Mouse (Mus musculus): Measurements from ENCODE around the gene Mast4. TPM values are rescaled to one million over a fixed set of nuclear protein-coding genes. Genes with fewer than 3 reads are reported as not detected.
A peak's percentile ranks its signal among the peaks of the same experiment; 100 is the strongest.

Mast4 gene
- total and polyA plus RNA-seq, 3 experiments, result 2.7 to 7.0 TPM; not detected in 1

- Histone ChIP-seq H3K27me3 (ENCODE audit: control insufficient read depth in 1 of 2, insufficient read depth in 2 of 2, low read length in 2 of 2) (no peaks in the 10 kb centered on the region), H3K9me3 (replicated peaks; ENCODE audit: insufficient read depth, low read length) (no peaks in the 10 kb centered on the region), H3K4me1 (ENCODE audit: control insufficient read depth in 1 of 2, insufficient read depth in 2 of 2, low read length in 2 of 2) (peaks cover 7 to 24% of the 10 kb centered on the region in 2 experiments), H3K9ac (ENCODE audit: control insufficient read depth, low read depth, low read length, poor library complexity, severe bottlenecking) (no peak overlapping the region), H3K4me3 (ENCODE audit: control insufficient read depth in 1 of 2, insufficient read depth in 1 of 2, low read depth in 2 of 2, low read length in 2 of 2) (no peak overlapping the region), H3K36me3 (ENCODE audit: control insufficient read depth in 1 of 2, insufficient read depth in 2 of 2, low read length in 2 of 2) (peaks cover 0 to 21% of the 10 kb centered on the region in 2 experiments; a peak in 2 of 4 replicates), H3K79me2 (ENCODE audit: control insufficient read depth, insufficient read depth, low read length, poor library complexity) (no peaks in the 10 kb centered on the region), H3K27ac (ENCODE audit: control insufficient read depth, low read depth, low read length) (no peak overlapping the region)
- TF ChIP-seq ZNF384 (IDR thresholded peaks at IDR 0.05; ENCODE audit: low read depth, low read length) (no peak), MYC (IDR thresholded peaks at IDR 0.05; ENCODE audit: low read depth, low read length) (no peak), MXI1 (IDR thresholded peaks at IDR 0.05; ENCODE audit: low read depth, low read length) (no peak), CHD2 (IDR thresholded peaks at IDR 0.05; ENCODE audit: low read length) (no peak), TCF12 (IDR thresholded peaks at IDR 0.05; ENCODE audit: low read depth, low read length) (no peak), POLR2A (IDR thresholded peaks at IDR 0.05; ENCODE audit: control insufficient read depth in 1 of 2, insufficient read depth in 1 of 2, low read depth in 1 of 2, low read length in 2 of 2, poor library complexity in 1 of 2) (no peak), SMC3 (IDR thresholded peaks at IDR 0.05; ENCODE audit: low read depth, low read length) (no peak), SIN3A (IDR thresholded peaks at IDR 0.05; ENCODE audit: low read length) (no peak), CHD1 (IDR thresholded peaks at IDR 0.05; ENCODE audit: low read depth, low read length) (no peak), ZKSCAN1 (IDR thresholded peaks at IDR 0.05; ENCODE audit: low read depth, low read length) (no peak), UBTF (IDR thresholded peaks at IDR 0.05; ENCODE audit: borderline replicate concordance, insufficient read depth, low read depth, low read length) (no peak), ZC3H11A (IDR thresholded peaks at IDR 0.05; ENCODE audit: low read depth, low read length) (no peak), MAZ (IDR thresholded peaks at IDR 0.05; ENCODE audit: low read depth, low read length) (no peak), HCFC1 (IDR thresholded peaks at IDR 0.05; ENCODE audit: low read depth, low read length) (no peak), GABPA (IDR thresholded peaks at IDR 0.05; ENCODE audit: low read depth, low read length) (no peak), RCOR1 (IDR thresholded peaks at IDR 0.05; ENCODE audit: low read depth, low read length) (no peak)
- no peak for DNase-seq (ENCODE audit: low read depth, low spot score)
These were observed 646.2 kb downstream of the Mast4 start for GRCm38 (mm10) chr13:102688121-102688520.

- H3K27ac ChIP-seq (ENCODE audit: control insufficient read depth, low read depth, low read length), result no peak overlapping the region
- no peaks in the 10 kb centered on the region for H3K9me3 ChIP-seq (replicated peaks; ENCODE audit: insufficient read depth, low read length)
- H3K4me3 ChIP-seq (ENCODE audit: control insufficient read depth in 1 of 2, insufficient read depth in 1 of 2, low read depth in 2 of 2, low read length in 2 of 2), result no peak overlapping the region
- TF ChIP-seq ZKSCAN1 (IDR thresholded peaks at IDR 0.05; ENCODE audit: low read depth, low read length) (no peak), CHD1 (IDR thresholded peaks at IDR 0.05; ENCODE audit: low read depth, low read length) (no peak), TBP (IDR thresholded peaks at IDR 0.05; ENCODE audit: low read depth, low read length) (no peak), E2F4 (IDR thresholded peaks at IDR 0.05; ENCODE audit: borderline replicate concordance, low read depth, low read length) (no peak), SMC3 (IDR thresholded peaks at IDR 0.05; ENCODE audit: low read depth, low read length) (peak; percentile 26; the same call in 1 of the 2 replicates), CTCF (IDR thresholded peaks at IDR 0.05 in 2 of 3, conservative IDR thresholded peaks at IDR 0.05 in 1 of 3; ENCODE audit: control insufficient read depth in 1 of 3, insufficient read depth in 1 of 3, low read depth in 2 of 3, low read length in 3 of 3, poor library complexity in 1 of 3, severe bottlenecking in 1 of 3) (peak in 2 of 3 experiments; percentile 1 to 13; a peak in 2 of 6 replicates)
- H3K79me2 ChIP-seq (ENCODE audit: control insufficient read depth, insufficient read depth, low read length, poor library complexity), result no peaks in the 10 kb centered on the region
- H3K36me3 ChIP-seq (ENCODE audit: control insufficient read depth in 1 of 2, insufficient read depth in 2 of 2, low read length in 2 of 2), result peaks cover 0 to 7% of the 10 kb centered on the region in 2 experiments; a peak in 2 of 4 replicates
- DNase-seq (ENCODE audit: low read depth, low spot score), result no peak
- peaks cover 0 to 6% of the 10 kb centered on the region in 2 experiments; a peak in 2 of 4 replicates for H3K4me1 ChIP-seq (ENCODE audit: control insufficient read depth in 1 of 2, insufficient read depth in 2 of 2, low read length in 2 of 2)
- no peak overlapping the region for H3K9ac ChIP-seq (ENCODE audit: control insufficient read depth, low read depth, low read length, poor library complexity, severe bottlenecking)
- H3K27me3 ChIP-seq (ENCODE audit: control insufficient read depth in 1 of 2, insufficient read depth in 2 of 2, low read length in 2 of 2), result no peaks in the 10 kb centered on the region
These were observed 649.4 kb downstream of the Mast4 start for GRCm38 (mm10) chr13:102684890-102685289.

Data from MEL (cell line).